Mouse (Mus musculus): Measurements from ENCODE around the gene Hnrnph1. TPM values are rescaled to one million over a fixed set of nuclear protein-coding genes. Genes with fewer than 3 reads are reported as not detected.

Gene Hnrnph1
- polyA plus RNA-seq, 1 experiment from 2014 or later = 664 TPM

GRCm38 (mm10) chr11:50393306-50393705 is 16.5 kb downstream of the Hnrnph1 start:
- H3K4me1 ChIP-seq = no peaks in the 10 kb centered on the region
- H3K4me3 ChIP-seq = no peak overlapping the region
- H3K9ac ChIP-seq (replicated peaks) = no peak overlapping the region
- peaks cover 68% of the 10 kb centered on the region for H3K36me3 ChIP-seq
- no peak overlapping the region for H3K27ac ChIP-seq (replicated peaks)
- no peaks in the 10 kb centered on the region for H3K9me3 ChIP-seq
- H3K27me3 ChIP-seq = no peaks in the 10 kb centered on the region
- H3K4me2 ChIP-seq (replicated peaks) = no peak overlapping the region
- WGBS = 86% methylated on average over 6 of the region's 6 CpGs
- no peak for ATAC-seq (replicated peaks)

GRCm38 (mm10) chr11:50394731-50395130 is 17.9 kb downstream of the Hnrnph1 start:
- H3K4me3 ChIP-seq = no peak overlapping the region
- H3K36me3 ChIP-seq = peaks cover 68% of the 10 kb centered on the region
- H3K9ac ChIP-seq (replicated peaks) = no peak overlapping the region
- WGBS = 91% methylated on average over 7 of the region's 7 CpGs
- no peak overlapping the region for H3K4me2 ChIP-seq (replicated peaks)
- H3K27me3 ChIP-seq = no peaks in the 10 kb centered on the region
- no peak overlapping the region for H3K27ac ChIP-seq (replicated peaks)
- no peaks in the 10 kb centered on the region for H3K9me3 ChIP-seq
- no peak for ATAC-seq (replicated peaks)
- no peaks in the 10 kb centered on the region for H3K4me1 ChIP-seq

- Histone ChIP-seq H3K27me3 (no peaks in the 10 kb centered on the region), H3K36me3 (peaks cover 66% of the 10 kb centered on the region), H3K4me3 (no peak overlapping the region), H3K4me1 (no peaks in the 10 kb centered on the region), H3K9me3 (no peaks in the 10 kb centered on the region), H3K9ac (replicated peaks) (no peak overlapping the region), H3K27ac (replicated peaks) (no peak overlapping the region), H3K4me2 (replicated peaks) (no peak overlapping the region)
- WGBS = 87% methylated on average over 11 of the region's 11 CpGs
- no peak for ATAC-seq (replicated peaks)
Observed at GRCm38 (mm10) chr11:50396766-50397307, 20.0 kb downstream of the Hnrnph1 start.

GRCm38 (mm10) chr11:50397316-50397715 is 20.5 kb downstream of the Hnrnph1 start:
- H3K4me3 ChIP-seq = no peak overlapping the region
- no peak overlapping the region for H3K9ac ChIP-seq (replicated peaks)
- no peaks in the 10 kb centered on the region for H3K4me1 ChIP-seq
- ATAC-seq (replicated peaks) = no peak
- no peak overlapping the region for H3K27ac ChIP-seq (replicated peaks)
- H3K27me3 ChIP-seq = no peaks in the 10 kb centered on the region
- H3K9me3 ChIP-seq = no peaks in the 10 kb centered on the region
- peaks cover 69% of the 10 kb centered on the region for H3K36me3 ChIP-seq
- no peak overlapping the region for H3K4me2 ChIP-seq (replicated peaks)
- 90% methylated on average over 9 of the region's 9 CpGs for WGBS

GRCm38 (mm10) chr11:50398803-50399202 is 22.0 kb downstream of the Hnrnph1 start:
- Histone ChIP-seq H3K9ac (replicated peaks) (no peak overlapping the region), H3K36me3 (peaks cover 72% of the 10 kb centered on the region), H3K27me3 (no peaks in the 10 kb centered on the region), H3K27ac (replicated peaks) (no peak overlapping the region), H3K9me3 (no peaks in the 10 kb centered on the region), H3K4me2 (replicated peaks) (no peak overlapping the region), H3K4me3 (no peak overlapping the region), H3K4me1 (no peaks in the 10 kb centered on the region)
- 92% methylated on average over 13 of the region's 13 CpGs for WGBS
- no peak for ATAC-seq (replicated peaks)

GRCm38 (mm10) chr11:50402481-50402880 is 25.7 kb downstream of the Hnrnph1 start:
- no peak overlapping the region for H3K4me3 ChIP-seq
- H3K9ac ChIP-seq (replicated peaks) = no peak overlapping the region
- no peaks in the 10 kb centered on the region for H3K4me1 ChIP-seq
- no peaks in the 10 kb centered on the region for H3K27me3 ChIP-seq
- ATAC-seq (replicated peaks) = no peak
- no peak overlapping the region for H3K27ac ChIP-seq (replicated peaks)
- WGBS = 92% methylated on average over 3 of the region's 3 CpGs
- no peaks in the 10 kb centered on the region for H3K9me3 ChIP-seq
- peaks cover 60% of the 10 kb centered on the region for H3K36me3 ChIP-seq
- H3K4me2 ChIP-seq (replicated peaks) = no peak overlapping the region

- Histone ChIP-seq H3K4me1 (no peaks in the 10 kb centered on the region), H3K9ac (replicated peaks) (no peak overlapping the region), H3K4me2 (replicated peaks) (no peak overlapping the region), H3K27ac (replicated peaks) (no peak overlapping the region), H3K27me3 (no peaks in the 10 kb centered on the region), H3K4me3 (no peak overlapping the region), H3K36me3 (peaks cover 59% of the 10 kb centered on the region), H3K9me3 (no peaks in the 10 kb centered on the region)
- WGBS = 78% methylated on average over 10 of the region's 10 CpGs
- no peak for ATAC-seq (replicated peaks)
Observed at GRCm38 (mm10) chr11:50403367-50404014, 26.7 kb downstream of the Hnrnph1 start.

GRCm38 (mm10) chr11:50407235-50407634 is 30.4 kb downstream of the Hnrnph1 start:
- Histone ChIP-seq H3K4me3 (no peak overlapping the region), H3K27me3 (no peaks in the 10 kb centered on the region), H3K4me1 (no peaks in the 10 kb centered on the region), H3K27ac (replicated peaks) (no peak overlapping the region), H3K9ac (replicated peaks) (no peak overlapping the region), H3K36me3 (peaks cover 42% of the 10 kb centered on the region), H3K9me3 (no peaks in the 10 kb centered on the region), H3K4me2 (replicated peaks) (no peak overlapping the region)
- ATAC-seq (replicated peaks) = no peak
- WGBS = 77% methylated on average over 6 of the region's 6 CpGs

- Histone ChIP-seq H3K27me3 (no peaks in the 10 kb centered on the region), H3K36me3 (peaks cover 42% of the 10 kb centered on the region), H3K27ac (replicated peaks) (no peak overlapping the region), H3K4me2 (replicated peaks) (no peak overlapping the region), H3K9me3 (no peaks in the 10 kb centered on the region), H3K4me3 (no peak overlapping the region), H3K9ac (replicated peaks) (no peak overlapping the region), H3K4me1 (no peaks in the 10 kb centered on the region)
- 98% methylated on average over 6 of the region's 6 CpGs for WGBS
- ATAC-seq (replicated peaks) = no peak
Observed at GRCm38 (mm10) chr11:50415563-50416241, 38.9 kb downstream of the Hnrnph1 start.

GRCm38 (mm10) chr11:50417856-50418255 is 41.1 kb downstream of the Hnrnph1 start:
- Histone ChIP-seq H3K9ac (replicated peaks) (no peak overlapping the region), H3K27ac (replicated peaks) (no peak overlapping the region), H3K4me2 (replicated peaks) (no peak overlapping the region), H3K4me1 (peaks cover 6% of the 10 kb centered on the region), H3K9me3 (no peaks in the 10 kb centered on the region), H3K27me3 (no peaks in the 10 kb centered on the region), H3K36me3 (peaks cover 38% of the 10 kb centered on the region), H3K4me3 (no peak overlapping the region)
- no peak for ATAC-seq (replicated peaks)
- 79% methylated on average over 2 of the region's 2 CpGs for WGBS

GRCm38 (mm10) chr11:50421461-50421860 is 44.7 kb downstream of the Hnrnph1 start:
- Histone ChIP-seq H3K27me3 (no peaks in the 10 kb centered on the region), H3K9ac (replicated peaks) (peak overlapping the region; percentile 23; the same call in 1 of the 2 replicates), H3K36me3 (peaks cover 26% of the 10 kb centered on the region; the same call in 1 of the 2 replicates), H3K27ac (replicated peaks) (0 out of 2 replicates have a peak overlapping the region, but pooled peaks have one; percentile 31), H3K4me1 (peaks cover 6% of the 10 kb centered on the region), H3K4me3 (peak overlapping the region; percentile 34), H3K4me2 (replicated peaks) (peak overlapping the region; percentile 52), H3K9me3 (no peaks in the 10 kb centered on the region)
- 47% methylated on average over 5 of the region's 5 CpGs for WGBS
- peak; percentile 20 for ATAC-seq (replicated peaks)

Measured in forebrain, embryonic 15.5 days (tissue).